Mouse (Mus musculus): Measurements from ENCODE around the gene Fbxl2.

GRCm38 (mm10) chr9:113939063-113939850 is 106.7 kb downstream of the Fbxl2 start:
- TF ChIP-seq CTCF (IDR thresholded peaks at IDR 0.05; ENCODE audit: control insufficient read depth, insufficient read depth, insufficient read length) (no peak), USF1 (IDR thresholded peaks at IDR 0.05; ENCODE audit: low read depth) (no peak), CEBPB (IDR thresholded peaks at IDR 0.05; ENCODE audit: low read depth) (no peak)

Data from C2C12 (cell line).